Mouse (Mus musculus) layer of hippocampus, adult 6 months (tissue): ENCODE measurements around the gene Olfr1164. TPM values are rescaled to one million over a fixed set of nuclear protein-coding genes. Genes with fewer than 3 reads are reported as not detected.

Source experiments
- long read RNA-seq, 2 experiments: library from polyadenylated mRNA; unstranded; transcript quantifications; one replicate each; pipeline ENCODE4 v2.0.0; 2019 to 2020
- polyA plus RNA-seq: library from polyadenylated mRNA; unstranded; fragments of <200 nt; fragmentation: Nextera tagmentation; gene quantifications from 2 replicates; pipeline ENCODE4 v1.2.3, GENCODE M21; 2021

The Olfr1164 gene
- not detected in 2 replicates for polyA plus RNA-seq
- long read RNA-seq, experiment 1, result 0 reads
- long read RNA-seq, experiment 2, result 0 reads

GRCm38 (mm10) chr2:88093866-88094265 lies at the start of gene Olfr1164:
Gene Olfr1164, minus strand, starts transcription at chr2:88093966.

GRCm38 (mm10) chr2:88128172-88128571 lies 34.4 kb upstream of the Olfr1164 start, which contains the start of gene Olfr1166:
Gene Olfr1166, minus strand, starts transcription at chr2:88128272.

GRCm38 (mm10) chr2:88071730-88072129 lies 22.0 kb downstream of the Olfr1164 start, which contains the start of gene Olfr1163:
Gene Olfr1163, minus strand, starts transcription at chr2:88071830.

GRCm38 (mm10) chr2:88051029-88051428 lies 42.7 kb downstream of the Olfr1164 start, which contains the start of gene Olfr1162:
Gene Olfr1162, minus strand, starts transcription at chr2:88051129.

Other genes with a start within 250 kb of the Olfr1164 start
- gene Olfr1150-ps1, start 250.0 kb downstream of the Olfr1164 start, polyA plus RNA-seq, result not detected in 2 replicates
- not detected in 2 replicates for gene Olfr1151, start 238.1 kb downstream of the Olfr1164 start, polyA plus RNA-seq
- gene Olfr1152, start 227.5 kb downstream of the Olfr1164 start, polyA plus RNA-seq, result not detected in 2 replicates
- not detected in 2 replicates for gene Olfr1153, start 199.0 kb downstream of the Olfr1164 start, polyA plus RNA-seq
- not detected in 2 replicates for gene Olfr1154, start 188.8 kb downstream of the Olfr1164 start, polyA plus RNA-seq
- not detected in 2 replicates for gene Olfr1155, start 148.8 kb downstream of the Olfr1164 start, polyA plus RNA-seq
- not detected in 2 replicates for gene Olfr1156, start 140.9 kb downstream of the Olfr1164 start, polyA plus RNA-seq
- gene Olfr1157, start 125.7 kb downstream of the Olfr1164 start, polyA plus RNA-seq, result not detected in 2 replicates
- gene Olfr74, start 119.3 kb downstream of the Olfr1164 start, polyA plus RNA-seq, result not detected in 2 replicates
- gene Olfr1158, start 103.9 kb downstream of the Olfr1164 start, polyA plus RNA-seq, result not detected in 2 replicates
- gene Olfr1160, start 85.7 kb downstream of the Olfr1164 start, polyA plus RNA-seq, result not detected in 2 replicates
- gene Olfr1161, start 71.2 kb downstream of the Olfr1164 start, polyA plus RNA-seq, result not detected in 2 replicates
- not detected in 2 replicates for gene Olfr73, start 56.3 kb downstream of the Olfr1164 start, polyA plus RNA-seq
- not detected in 2 replicates for gene Olfr1162, start 42.8 kb downstream of the Olfr1164 start, polyA plus RNA-seq
- not detected in 2 replicates for gene Olfr1163, start 22.1 kb downstream of the Olfr1164 start, polyA plus RNA-seq
- gene Olfr1166, start 34.3 kb upstream of the Olfr1164 start, polyA plus RNA-seq, result not detected in 2 replicates
- not detected in 2 replicates for gene Olfr1167, start 61.2 kb upstream of the Olfr1164 start, polyA plus RNA-seq
- gene Olfr1168, start 87.9 kb upstream of the Olfr1164 start, polyA plus RNA-seq, result not detected in 2 replicates
- gene Olfr1170, start 134.4 kb upstream of the Olfr1164 start, polyA plus RNA-seq, result not detected in 2 replicates
- not detected in 2 replicates for gene Olfr1173, start 185.9 kb upstream of the Olfr1164 start, polyA plus RNA-seq
- gene Olfr1174-ps, start 221.2 kb upstream of the Olfr1164 start, polyA plus RNA-seq, result not detected in 2 replicates
- gene Olfr1175-ps, start 233.2 kb upstream of the Olfr1164 start, polyA plus RNA-seq, result not detected in 2 replicates
- not detected in 2 replicates for gene Olfr1176, start 242.8 kb upstream of the Olfr1164 start, polyA plus RNA-seq